Mouse (Mus musculus) hindbrain, embryonic 13.5 days (tissue): Measurements from ENCODE around the gene Hdac9. TPM values are rescaled to one million over a fixed set of nuclear protein-coding genes. Genes with fewer than 3 reads are reported as not detected.

Experiments used
- ATAC-seq: fragments of 200-750 bp; cut with Nextera tagmentation; 2 replicates; pipeline ENCODE4 v1.8.0; 2017; ENCODE audit warnings: moderate TSS enrichment; ENCODE audit not compliant: low FRiP score
- H3K27ac ChIP-seq: fragments of 300-500 bp; sonication (generic); 2 replicates; pipeline ENCODE4 v1.5.1; 2015; ENCODE audit warnings: inconsistent platforms, mild to moderate bottlenecking, moderate library complexity
- H3K27me3 ChIP-seq: fragments of 300-500 bp; sonication (generic); 2 replicates; pipeline ENCODE4 v1.6.1; 2015; ENCODE audit warnings: mild to moderate bottlenecking, inconsistent platforms
- H3K36me3 ChIP-seq: fragments of 300-500 bp; sonication (generic); 2 replicates; pipeline ENCODE4 v1.6.1; 2015; ENCODE audit warnings: mild to moderate bottlenecking, inconsistent platforms
- H3K4me1 ChIP-seq: fragments of 300-500 bp; sonication (generic); replicated peaks from 2 replicates; pipeline ENCODE4 v1.6.1; 2015; ENCODE audit warnings: inconsistent platforms
- H3K4me2 ChIP-seq: fragments of 300-500 bp; sonication (generic); 2 replicates; pipeline ENCODE4 v1.6.1; 2015; ENCODE audit warnings: inconsistent platforms, mild to moderate bottlenecking, moderate library complexity
- H3K4me3 ChIP-seq: fragments of 300-500 bp; sonication (generic); 2 replicates; pipeline ENCODE4 v1.5.1; 2015; ENCODE audit warnings: mild to moderate bottlenecking, inconsistent platforms
- H3K9ac ChIP-seq: fragments of 300-500 bp; sonication (generic); 2 replicates; pipeline ENCODE4 v1.6.1; 2015; ENCODE audit warnings: mild to moderate bottlenecking, inconsistent platforms
- H3K9me3 ChIP-seq: fragments of 300-500 bp; sonication (generic); 2 replicates; pipeline ENCODE4 v1.6.1; 2016; ENCODE audit warnings: inconsistent platforms
- WGBS: fragments of 180-500 bp; shearing (Covaris S2); methylation state at CpG from one replicate; pipeline ENCODE4 v1.1.7; 2015; 5-methylcytosine and 5-hydroxymethylcytosine counted together
- polyA plus RNA-seq: library from polyadenylated mRNA; unstranded; fragments of >200 nt; fragmentation: Nextera tagmentation; extraction: Ambion mirVana; gene quantifications from 2 replicates; pipeline ENCODE4 v1.2.1, GENCODE M21; 2015

Hdac9 gene
- polyA plus RNA-seq, 1 experiment from 2014 or later: 9.8 TPM

- no peak overlapping the region for H3K4me3 ChIP-seq
- no peak overlapping the region for H3K9ac ChIP-seq
These were observed 299.1 kb downstream of the Hdac9 start for GRCm38 (mm10) chr12:34617836-34618235.

DNA sequence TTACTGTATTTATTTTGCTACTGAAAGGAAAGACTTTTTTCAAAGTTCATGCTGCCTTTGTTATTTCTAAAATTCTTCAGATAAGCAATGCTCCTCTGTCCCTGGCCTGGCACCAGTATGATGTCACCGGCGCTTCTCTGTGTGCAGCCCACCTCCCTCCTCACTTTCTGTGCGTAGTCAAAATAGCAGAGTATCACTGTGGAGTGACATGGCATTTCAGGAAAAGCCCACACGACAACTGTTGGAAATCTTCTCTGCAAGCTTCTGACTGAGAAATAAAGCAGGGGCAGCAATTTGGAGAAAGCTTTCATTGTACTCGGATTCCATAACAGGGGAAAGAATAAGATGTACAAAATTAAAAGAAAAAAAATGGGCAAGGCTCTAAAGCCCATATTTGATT, 302.1 kb downstream of the Hdac9 start:
- 78% methylated on average over 5 of the region's 5 CpGs for WGBS
- no peaks in the 10 kb centered on the region for H3K36me3 ChIP-seq
- ATAC-seq: no peak

More at GRCm38 (mm10) chr12:34617836-34618235, 299.1 kb downstream of the Hdac9 start:
- peaks cover 3% of the 10 kb centered on the region; the same call in 1 of the 2 replicates for H3K4me1 ChIP-seq
- no peak overlapping the region; the same call in 1 of the 2 replicates for H3K27ac ChIP-seq
- no peak overlapping the region for H3K4me2 ChIP-seq
- H3K36me3 ChIP-seq: no peaks in the 10 kb centered on the region
- H3K27me3 ChIP-seq: no peaks in the 10 kb centered on the region
- ATAC-seq: 0 out of 2 replicates have a peak, but pooled peaks have one; percentile 43
- H3K9me3 ChIP-seq: no peaks in the 10 kb centered on the region
- 71% methylated on average over 10 of the region's 10 CpGs for WGBS

GRCm38 (mm10) chr12:34612511-34612910, 304.4 kb downstream of the Hdac9 start:
- Histone ChIP-seq H3K27ac (no peak overlapping the region), H3K4me1 (no peaks in the 10 kb centered on the region; the same call in 1 of the 2 replicates), H3K4me2 (no peak overlapping the region), H3K27me3 (no peaks in the 10 kb centered on the region), H3K4me3 (no peak overlapping the region), H3K36me3 (no peaks in the 10 kb centered on the region), H3K9me3 (no peaks in the 10 kb centered on the region), H3K9ac (no peak overlapping the region)
- no peak for ATAC-seq
- 95% methylated on average over 3 of the region's 3 CpGs for WGBS

More for the DNA sequence above, 302.1 kb downstream of the Hdac9 start:
- Histone ChIP-seq H3K4me3 (no peak overlapping the region), H3K27me3 (no peaks in the 10 kb centered on the region), H3K9ac (no peak overlapping the region), H3K9me3 (no peaks in the 10 kb centered on the region), H3K4me1 (peaks cover 3% of the 10 kb centered on the region; the same call in 1 of the 2 replicates), H3K27ac (no peak overlapping the region), H3K4me2 (no peak overlapping the region)

DNA sequence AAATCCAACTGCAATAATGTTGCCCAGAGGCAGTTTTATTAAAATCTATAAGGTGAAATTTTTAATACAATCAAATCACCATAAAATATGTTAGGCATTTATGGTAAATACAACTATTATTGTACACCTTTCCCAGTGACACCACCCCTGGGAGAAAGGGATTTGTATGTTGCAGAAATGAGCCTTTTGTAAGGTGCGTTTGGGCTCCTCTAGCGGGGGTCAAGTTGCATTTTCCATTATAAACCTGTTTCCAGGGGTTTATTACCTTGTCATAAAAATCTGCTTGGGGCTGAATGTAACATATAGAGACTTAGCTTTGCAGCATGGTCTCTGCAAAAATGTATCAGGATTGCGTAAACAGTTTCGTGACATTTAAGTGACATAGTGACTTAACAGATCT, 312.4 kb downstream of the Hdac9 start:
- 93% methylated on average over 4 of the region's 4 CpGs for WGBS
- H3K36me3 ChIP-seq: no peaks in the 10 kb centered on the region
- no peaks in the 10 kb centered on the region for H3K4me1 ChIP-seq
- no peak overlapping the region for H3K9ac ChIP-seq
- H3K27me3 ChIP-seq: no peaks in the 10 kb centered on the region
- H3K27ac ChIP-seq: no peak overlapping the region
- no peak overlapping the region for H3K4me3 ChIP-seq
- no peaks in the 10 kb centered on the region for H3K9me3 ChIP-seq
- ATAC-seq: no peak
- H3K4me2 ChIP-seq: no peak overlapping the region

DNA sequence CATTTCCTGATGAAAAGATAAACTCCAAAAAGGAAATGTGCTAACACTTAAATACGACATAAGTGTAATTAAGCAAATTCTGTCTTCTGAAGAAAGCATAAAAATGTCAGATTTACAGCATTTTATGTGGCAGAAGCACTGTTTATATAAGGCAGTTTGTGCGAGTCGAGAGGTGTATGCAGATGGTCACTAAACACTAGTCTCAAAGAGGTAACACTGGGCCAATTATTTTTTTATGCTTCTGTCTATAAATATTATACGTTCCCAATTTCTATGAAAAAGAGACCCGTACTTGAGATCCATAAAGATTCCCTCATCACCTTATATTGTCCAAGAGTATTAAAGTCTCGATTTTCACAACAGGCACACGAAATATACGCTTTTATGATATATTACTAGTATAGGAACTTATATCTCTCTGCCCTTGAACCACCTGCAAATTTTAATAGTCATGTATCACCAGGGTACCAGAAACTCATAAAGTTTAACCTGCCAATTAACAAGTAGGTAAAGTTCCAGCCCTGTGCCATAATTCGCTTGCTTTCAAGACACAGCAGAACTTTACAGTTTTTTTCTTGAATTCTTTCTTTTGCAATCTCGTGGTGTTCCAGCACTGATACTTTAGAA, 322.6 kb downstream of the Hdac9 start:
- Histone ChIP-seq H3K4me1 (no peaks in the 10 kb centered on the region), H3K9ac (no peak overlapping the region), H3K27me3 (no peaks in the 10 kb centered on the region), H3K4me2 (no peak overlapping the region), H3K27ac (no peak overlapping the region), H3K9me3 (no peaks in the 10 kb centered on the region), H3K36me3 (no peaks in the 10 kb centered on the region), H3K4me3 (no peak overlapping the region)
- no peak for ATAC-seq
- 92% methylated on average over 10 of the region's 10 CpGs for WGBS

- Histone ChIP-seq H3K9me3 (no peaks in the 10 kb centered on the region), H3K4me2 (no peak overlapping the region), H3K9ac (no peak overlapping the region), H3K27ac (no peak overlapping the region), H3K4me1 (no peaks in the 10 kb centered on the region), H3K27me3 (no peaks in the 10 kb centered on the region), H3K36me3 (no peaks in the 10 kb centered on the region), H3K4me3 (no peak overlapping the region)
- ATAC-seq: no peak
- 55% methylated on average over 4 of the region's 4 CpGs for WGBS
These were observed 329.7 kb downstream of the Hdac9 start for GRCm38 (mm10) chr12:34587171-34587570.

- H3K4me3 ChIP-seq: no peak overlapping the region
These were observed 334.4 kb downstream of the Hdac9 start for GRCm38 (mm10) chr12:34582522-34582921.

GRCm38 (mm10) chr12:34579220-34579619, 337.7 kb downstream of the Hdac9 start:
- 69% methylated on average over 1 of the region's 1 CpGs for WGBS
- no peaks in the 10 kb centered on the region for H3K36me3 ChIP-seq
- H3K27ac ChIP-seq: no peak overlapping the region
- no peak overlapping the region for H3K4me3 ChIP-seq
- H3K9me3 ChIP-seq: no peaks in the 10 kb centered on the region; the same call in 1 of the 2 replicates
- H3K4me1 ChIP-seq: no peaks in the 10 kb centered on the region
- H3K9ac ChIP-seq: no peak overlapping the region
- no peak for ATAC-seq
- H3K27me3 ChIP-seq: no peaks in the 10 kb centered on the region
- H3K4me2 ChIP-seq: no peak overlapping the region

More at GRCm38 (mm10) chr12:34582522-34582921, 334.4 kb downstream of the Hdac9 start:
- ATAC-seq: no peak
- Histone ChIP-seq H3K9ac (no peak overlapping the region), H3K36me3 (no peaks in the 10 kb centered on the region), H3K27ac (no peak overlapping the region), H3K27me3 (no peaks in the 10 kb centered on the region), H3K9me3 (no peaks in the 10 kb centered on the region; the same call in 1 of the 2 replicates), H3K4me1 (no peaks in the 10 kb centered on the region), H3K4me2 (no peak overlapping the region)
- WGBS: 91% methylated on average over 4 of the region's 4 CpGs

DNA sequence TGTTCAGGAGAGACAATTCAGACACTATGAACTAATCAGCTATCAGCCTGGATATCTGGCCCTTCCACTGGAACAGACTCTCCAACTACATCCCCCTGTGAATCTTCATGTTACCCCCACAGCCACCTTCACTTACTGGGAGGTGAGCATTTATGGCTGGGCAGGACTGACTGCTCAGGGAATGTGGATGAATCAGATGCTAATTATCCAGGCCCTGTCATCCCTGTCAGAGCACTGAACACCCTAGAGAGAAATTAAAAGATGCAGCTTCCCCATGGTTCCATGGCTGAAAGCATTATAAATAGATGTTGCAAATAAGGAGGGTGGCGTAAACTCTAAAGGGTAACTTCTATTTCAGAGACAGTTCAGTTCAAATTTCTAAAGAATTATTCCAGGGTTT, 345.8 kb downstream of the Hdac9 start:
- no peak overlapping the region for H3K4me2 ChIP-seq
- H3K27ac ChIP-seq: no peak overlapping the region
- H3K4me3 ChIP-seq: no peak overlapping the region
- no peak for ATAC-seq
- no peaks in the 10 kb centered on the region for H3K36me3 ChIP-seq
- no peak overlapping the region for H3K9ac ChIP-seq
- 62% methylated on average over 1 of the region's 1 CpGs for WGBS
- H3K9me3 ChIP-seq: no peaks in the 10 kb centered on the region
- H3K27me3 ChIP-seq: no peaks in the 10 kb centered on the region
- H3K4me1 ChIP-seq: peaks cover 5% of the 10 kb centered on the region

DNA sequence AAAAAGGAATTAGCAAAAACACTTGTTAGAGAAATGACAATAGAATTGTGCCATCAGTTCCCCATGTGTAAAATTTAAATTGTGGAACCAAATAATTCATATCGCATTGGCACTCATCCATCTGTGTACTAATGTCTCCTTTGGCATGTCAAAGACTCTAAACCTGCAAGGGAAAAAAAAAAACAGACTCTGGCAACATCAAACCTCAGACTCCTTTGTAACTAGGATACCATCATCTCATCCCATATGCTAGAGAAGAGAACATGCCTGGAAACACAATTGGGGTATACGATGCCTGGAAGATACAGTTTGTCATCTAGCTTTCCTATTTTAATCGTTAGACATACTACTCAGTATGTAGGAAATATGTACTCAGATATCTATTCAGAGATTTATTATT, 347.4 kb downstream of the Hdac9 start:
- no peak overlapping the region for H3K9ac ChIP-seq
- H3K4me1 ChIP-seq: peaks cover 5% of the 10 kb centered on the region
- H3K9me3 ChIP-seq: no peaks in the 10 kb centered on the region
- ATAC-seq: no peak
- no peaks in the 10 kb centered on the region for H3K36me3 ChIP-seq
- H3K4me2 ChIP-seq: no peak overlapping the region
- H3K4me3 ChIP-seq: no peak overlapping the region
- no peak overlapping the region for H3K27ac ChIP-seq
- 88% methylated on average over 3 of the region's 3 CpGs for WGBS
- H3K27me3 ChIP-seq: no peaks in the 10 kb centered on the region

DNA sequence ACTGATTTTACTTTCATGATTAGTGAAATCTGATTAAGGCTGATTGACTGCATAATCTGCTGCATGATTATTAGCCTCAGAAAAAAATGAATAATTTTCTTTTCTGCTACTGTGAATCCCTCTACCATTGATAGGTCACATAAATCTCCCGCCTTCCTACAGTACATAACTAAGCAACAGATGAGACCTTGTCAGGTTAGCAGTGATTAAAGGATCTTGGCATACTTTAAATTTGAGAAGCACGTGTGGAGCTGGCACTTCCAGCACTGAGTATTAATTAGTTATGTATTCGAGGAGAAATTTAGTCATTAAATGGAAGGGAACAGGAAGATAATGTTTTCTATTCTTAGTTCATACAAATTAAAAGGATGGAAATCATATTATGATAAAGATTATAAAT, 347.8 kb downstream of the Hdac9 start:
- WGBS: 68% methylated on average over 3 of the region's 3 CpGs
- Histone ChIP-seq H3K4me3 (no peak overlapping the region), H3K27ac (no peak overlapping the region), H3K27me3 (no peaks in the 10 kb centered on the region), H3K9me3 (no peaks in the 10 kb centered on the region), H3K9ac (no peak overlapping the region), H3K36me3 (no peaks in the 10 kb centered on the region), H3K4me2 (no peak overlapping the region), H3K4me1 (peaks cover 5% of the 10 kb centered on the region)
- ATAC-seq: peak; percentile 61; the same call in 1 of the 2 replicates

GRCm38 (mm10) chr12:34562331-34562730, 354.6 kb downstream of the Hdac9 start:
- Histone ChIP-seq H3K4me2 (no peak overlapping the region), H3K9me3 (no peaks in the 10 kb centered on the region), H3K36me3 (no peaks in the 10 kb centered on the region), H3K27ac (no peak overlapping the region), H3K4me1 (no peaks in the 10 kb centered on the region), H3K9ac (no peak overlapping the region), H3K4me3 (no peak overlapping the region), H3K27me3 (no peaks in the 10 kb centered on the region)
- 87% methylated on average over 2 of the region's 2 CpGs for WGBS
- ATAC-seq: no peak

GRCm38 (mm10) chr12:34559001-34559400, 357.9 kb downstream of the Hdac9 start:
- Histone ChIP-seq H3K27me3 (no peaks in the 10 kb centered on the region), H3K9me3 (no peaks in the 10 kb centered on the region), H3K4me3 (no peak overlapping the region), H3K9ac (no peak overlapping the region), H3K27ac (no peak overlapping the region), H3K4me1 (no peaks in the 10 kb centered on the region), H3K4me2 (no peak overlapping the region), H3K36me3 (no peaks in the 10 kb centered on the region)
- ATAC-seq: no peak
- WGBS: 74% methylated on average over 5 of the region's 5 CpGs
